Comparison of ENCODE assay signal across 5 mouse cellular contexts in the genomic region with DNA sequence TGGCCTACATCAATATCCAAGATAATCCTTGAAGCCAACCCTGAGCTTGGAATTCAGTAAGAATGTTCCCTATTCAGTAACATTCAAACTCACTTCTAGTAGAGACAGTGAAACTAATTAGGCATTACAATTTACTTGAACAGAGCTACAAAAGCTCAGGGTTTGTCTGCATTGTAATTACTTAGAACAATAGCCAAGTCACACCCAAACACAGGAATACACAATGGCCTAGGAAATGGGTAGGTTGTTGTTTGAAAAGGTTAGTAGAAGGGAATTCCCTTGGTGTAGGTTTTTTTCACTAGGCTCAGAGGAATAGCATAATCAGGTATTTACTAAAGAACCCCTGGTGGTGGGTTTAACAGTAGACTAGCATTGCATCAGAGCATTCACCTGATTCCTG.
A peak's percentile ranks its signal among the peaks of the same experiment; 100 is the strongest.
DNase-seq lines count a peak whose midpoint lies in the region; ATAC-seq lines count a peak whose summit lies in the region.
"Not testable (repeated sequence)": the region's sequence is repeated elsewhere in the genome, so short reads cannot be mapped to it uniquely, and the experiment has no call there.

No protein-coding gene starts in this region.

- not testable (repeated sequence) for H3K9ac ChIP-seq in ES-E14 (ENCODE audit: insufficient read depth, low read depth, low read length, poor library complexity, severe bottlenecking); midbrain, embryonic 11.5 days (ENCODE audit: low read length)

- peak; percentile 77 for DNase-seq in ES-CJ7 (ENCODE audit: low read depth, low spot score)
- DNase-seq in ES-E14 (ENCODE audit: low read depth, low spot score): peak; percentile 37
- peak; percentile 89 for DNase-seq in R1 (ENCODE audit: low read depth, low spot score)
- DNase-seq in ZHBTc4 (ENCODE audit: low read depth, low spot score): peak; percentile 73
- peak; percentile 4 for DNase-seq in midbrain, embryonic 11.5 days (ENCODE audit: low spot score, missing footprints)

- not testable (repeated sequence) for H3K4me2 ChIP-seq in midbrain, embryonic 11.5 days

- in situ Hi-C loops in ES-E14 (cut with MboI; ENCODE audit: low sequenced_read_pairs in 2 of 2, unreplicated experiment in 2 of 2): not testable (repeated sequence)

- not testable (repeated sequence) for H3K4me1 ChIP-seq in ES-E14 (ENCODE audit: control insufficient read depth in 2 of 2, insufficient read depth in 2 of 2, low read length in 2 of 2, poor library complexity in 1 of 2); midbrain, embryonic 11.5 days (ENCODE audit: control insufficient read depth, insufficient read depth, low read length)

- not testable (repeated sequence) for H3K4me3 ChIP-seq in ES-E14 (ENCODE audit: insufficient read depth in 1 of 2, low read depth in 1 of 2, low read length in 2 of 2, poor library complexity in 1 of 2, severe bottlenecking in 1 of 2); midbrain, embryonic 11.5 days (ENCODE audit: low read depth, low read length)

- ATAC-seq in midbrain, embryonic 11.5 days (ENCODE audit: low FRiP score): not testable (repeated sequence)

- H3K27me3 ChIP-seq in midbrain, embryonic 11.5 days (ENCODE audit: control insufficient read depth, insufficient read depth, low read length): not testable (repeated sequence)

- H3K9me3 ChIP-seq in ES-E14 (ENCODE audit: control insufficient read depth, insufficient read depth, low read depth, low read length); midbrain, embryonic 11.5 days (ENCODE audit: control insufficient read depth, low read length): not testable (repeated sequence)

- H3K27ac ChIP-seq in ES-E14 (ENCODE audit: insufficient read depth, low read depth, low read length, poor library complexity, severe bottlenecking): peak overlapping the region; percentile 29; the same call in 1 of the 2 replicates
- H3K27ac ChIP-seq in midbrain, embryonic 11.5 days (ENCODE audit: low read depth, low read length): not testable (repeated sequence)

- not testable (repeated sequence) for H3K36me3 ChIP-seq in ES-E14 (ENCODE audit: control insufficient read depth, insufficient read depth, low read length, poor library complexity, severe bottlenecking); midbrain, embryonic 11.5 days (ENCODE audit: control insufficient read depth, insufficient read depth, low read length)

Comparison
In these comparisons a context has a peak if more than half of its experiments do, and no peak if none do; other contexts are left out.
1. DNase-seq: peak in every context shown above with its lines; median percentile 89 in R1; 77 in ES-CJ7; 73 in ZHBTc4; 37 in ES-E14; 4 in midbrain, embryonic 11.5 days.